ENCODE assay signal across 7 mouse cellular contexts in genomic region chr11:117878892-117879291, GRCm38 (mm10). TPM values are rescaled to one million over a fixed set of nuclear protein-coding genes. Genes with fewer than 3 reads are reported as not detected.
DNase-seq lines count a peak whose midpoint lies in the region; ATAC-seq and TF ChIP-seq lines count a peak whose summit lies in the region.

No protein-coding gene starts in this region.

- no peak overlapping the region; the same call in 1 of the 2 replicates for H3K9ac ChIP-seq in lung, embryonic 14.5 days
- H3K9ac ChIP-seq in embryonic facial prominence, embryonic 11.5 days (replicated peaks; ENCODE audit: low read length) = no peak overlapping the region
- H3K9ac ChIP-seq in hindbrain, embryonic 16.5 days (ENCODE audit: low read depth, low read length) = peak overlapping the region; percentile 37

- WGBS in lung, embryonic 14.5 days = 31% methylated on average over 8 of the region's 8 CpGs
- WGBS in embryonic facial prominence, embryonic 11.5 days = 14% methylated on average over 8 of the region's 8 CpGs
- WGBS in hindbrain, embryonic 16.5 days = 12% methylated on average over 8 of the region's 8 CpGs

- H3K27ac ChIP-seq in lung, embryonic 14.5 days (ENCODE audit: low read depth) = peak overlapping the region; percentile 21; the same call in 1 of the 2 replicates
- no peak overlapping the region for H3K27ac ChIP-seq in embryonic facial prominence, embryonic 11.5 days (replicated peaks; ENCODE audit: low read depth, low read length)
- H3K27ac ChIP-seq in hindbrain, embryonic 16.5 days (ENCODE audit: low read depth, low read length) = peak overlapping the region; percentile 41

- H3K36me3 ChIP-seq in lung, embryonic 14.5 days (ENCODE audit: insufficient read depth) = no peaks in the 10 kb centered on the region
- no peaks in the 10 kb centered on the region for H3K36me3 ChIP-seq in embryonic facial prominence, embryonic 11.5 days (replicated peaks; ENCODE audit: control insufficient read depth, insufficient read depth, low read depth, low read length)
- no peaks in the 10 kb centered on the region for H3K36me3 ChIP-seq in hindbrain, embryonic 16.5 days (ENCODE audit: control insufficient read depth, insufficient read depth, low read length)

- no peak for ATAC-seq in lung, embryonic 14.5 days (ENCODE audit: insufficient read depth)
- no peak for ATAC-seq in embryonic facial prominence, embryonic 11.5 days (replicated peaks; ENCODE audit: insufficient number of reproducible peaks, low FRiP score, low TSS enrichment, low read depth)
- 0 out of 2 replicates have a peak, but pooled peaks have one; percentile 8 for ATAC-seq in hindbrain, embryonic 16.5 days
- ATAC-seq in monocyte, adult 5-6 weeks (replicated peaks; ENCODE audit: insufficient number of reproducible peaks, low FRiP score, low TSS enrichment, poor library complexity, severe bottlenecking) = peak; percentile 34; the same call in 1 of the 2 replicates

- no peaks in the 10 kb centered on the region for H3K27me3 ChIP-seq in lung, embryonic 14.5 days (ENCODE audit: insufficient read depth, low read length)
- no peaks in the 10 kb centered on the region; the same call in 1 of the 2 replicates for H3K27me3 ChIP-seq in embryonic facial prominence, embryonic 11.5 days (ENCODE audit: control insufficient read depth, insufficient read depth, low read length)
- no peaks in the 10 kb centered on the region for H3K27me3 ChIP-seq in hindbrain, embryonic 16.5 days (replicated peaks; ENCODE audit: control insufficient read depth, insufficient read depth, low read length)

- no peak for TF ChIP-seq CTCF in lung, embryonic 14.5 days (IDR thresholded peaks at IDR 0.05; ENCODE audit: low read depth)

- DNase-seq in lung, embryonic 14.5 days = peak; percentile 17
- DNase-seq in lung, postnatal 36 days = no peak
- peak; percentile 18 for DNase-seq in embryonic facial prominence, embryonic 11.5 days (ENCODE audit: low spot score)
- no peak for DNase-seq in adrenal gland, adult 18-20 months (ENCODE audit: low spot score in 2 of 2)
- DNase-seq in cerebellum, adult 9-11 months = no peak

- no peak overlapping the region for H3K4me3 ChIP-seq in lung, embryonic 14.5 days (ENCODE audit: low read depth, low read length)
- H3K4me3 ChIP-seq in embryonic facial prominence, embryonic 11.5 days (ENCODE audit: low read depth, low read length) = no peak overlapping the region
- H3K4me3 ChIP-seq in hindbrain, embryonic 16.5 days (ENCODE audit: low read length) = no peak overlapping the region

- peaks cover 27% of the 10 kb centered on the region for H3K4me1 ChIP-seq in lung, embryonic 14.5 days (ENCODE audit: insufficient read depth)
- H3K4me1 ChIP-seq in embryonic facial prominence, embryonic 11.5 days (ENCODE audit: control insufficient read depth, insufficient read depth, low read length) = peaks cover 8% of the 10 kb centered on the region; the same call in 1 of the 2 replicates
- H3K4me1 ChIP-seq in hindbrain, embryonic 16.5 days (ENCODE audit: control insufficient read depth, insufficient read depth, low read depth, low read length) = peaks cover 24% of the 10 kb centered on the region

- H3K9me3 ChIP-seq in lung, embryonic 14.5 days (ENCODE audit: low read depth, low read length) = no peaks in the 10 kb centered on the region
- no peaks in the 10 kb centered on the region for H3K9me3 ChIP-seq in embryonic facial prominence, embryonic 11.5 days (replicated peaks; ENCODE audit: control insufficient read depth, low read length)
- no peaks in the 10 kb centered on the region for H3K9me3 ChIP-seq in hindbrain, embryonic 16.5 days (ENCODE audit: control insufficient read depth, low read length)

- H3K4me2 ChIP-seq in lung, embryonic 14.5 days = peak overlapping the region; percentile 29
- peak overlapping the region; percentile 4; the same call in 1 of the 2 replicates for H3K4me2 ChIP-seq in embryonic facial prominence, embryonic 11.5 days (ENCODE audit: low read depth, low read length)
- H3K4me2 ChIP-seq in hindbrain, embryonic 16.5 days (ENCODE audit: low read length) = peak overlapping the region; percentile 14

RNA-seq across cellular contexts. Expression of gene Tha1, which starts 5.6 kb away (rescaled TPM):
- 3.4 and 3.7 TPM in 2 replicates for polyA plus RNA-seq in lung, embryonic 14.5 days (2014; fragmentation: Nextera tagmentation; extraction: Ambion mirVana)
- 1.9 and 2.1 TPM in 2 replicates for polyA plus RNA-seq in embryonic facial prominence, embryonic 11.5 days (2014; fragmentation: Nextera tagmentation; extraction: Ambion mirVana)
- polyA plus RNA-seq in hindbrain, embryonic 16.5 days (2015; fragmentation: Nextera tagmentation; extraction: Ambion mirVana) = 4.5 and 5.5 TPM in 2 replicates
- 1.6 to 6.4 TPM (median 1.9 TPM) in 3 replicates for total RNA-seq in monocyte, adult 5-6 weeks (2017)
- total RNA-seq in adrenal gland, adult 18-20 months (2021) = 10 to 100 TPM in 1 of 2 experiments, 1 to 10 TPM in 1; 9.4 to 13.0 TPM

RNA-seq across cellular contexts. Expression of gene Tmem235, which starts 18.3 kb away (rescaled TPM):
- not detected in 2 replicates for polyA plus RNA-seq in lung, embryonic 14.5 days (2014; fragmentation: Nextera tagmentation; extraction: Ambion mirVana)
- polyA plus RNA-seq in embryonic facial prominence, embryonic 11.5 days (2014; fragmentation: Nextera tagmentation; extraction: Ambion mirVana) = not detected in 2 replicates
- 0.08 TPM in 1 of 2 replicates, not detected in the other for polyA plus RNA-seq in hindbrain, embryonic 16.5 days (2015; fragmentation: Nextera tagmentation; extraction: Ambion mirVana)
- not detected in 3 replicates for total RNA-seq in monocyte, adult 5-6 weeks (2017)
- total RNA-seq in adrenal gland, adult 18-20 months (2021) = not detected

RNA-seq across cellular contexts. Expression of gene Birc5, which starts 29.8 kb away (rescaled TPM):
- polyA plus RNA-seq in lung, embryonic 14.5 days (2014; fragmentation: Nextera tagmentation; extraction: Ambion mirVana) = 395 and 399 TPM in 2 replicates
- 416 and 441 TPM in 2 replicates for polyA plus RNA-seq in embryonic facial prominence, embryonic 11.5 days (2014; fragmentation: Nextera tagmentation; extraction: Ambion mirVana)
- polyA plus RNA-seq in hindbrain, embryonic 16.5 days (2015; fragmentation: Nextera tagmentation; extraction: Ambion mirVana) = 37.9 and 42.9 TPM in 2 replicates
- 2.5 to 3.4 TPM (median 2.7 TPM) in 3 replicates for total RNA-seq in monocyte, adult 5-6 weeks (2017)
- total RNA-seq in adrenal gland, adult 18-20 months (2021) = 1 to 10 TPM in 1 of 2 experiments, under 1 TPM in 1; 0.61 to 1.2 TPM

RNA-seq across cellular contexts. Expression of gene Tk1, which starts 53.0 kb away (rescaled TPM):
- 144 and 158 TPM in 2 replicates for polyA plus RNA-seq in lung, embryonic 14.5 days (2014; fragmentation: Nextera tagmentation; extraction: Ambion mirVana)
- polyA plus RNA-seq in embryonic facial prominence, embryonic 11.5 days (2014; fragmentation: Nextera tagmentation; extraction: Ambion mirVana) = 127 and 132 TPM in 2 replicates
- polyA plus RNA-seq in hindbrain, embryonic 16.5 days (2015; fragmentation: Nextera tagmentation; extraction: Ambion mirVana) = 19.6 and 21.2 TPM in 2 replicates
- 2.4 to 5.5 TPM (median 3.0 TPM) in 3 replicates for total RNA-seq in monocyte, adult 5-6 weeks (2017)
- 1 to 10 TPM; 2.2 to 3.8 TPM for total RNA-seq in adrenal gland, adult 18-20 months (2021)

RNA-seq across cellular contexts. Expression of gene Afmid, which starts 53.2 kb away (rescaled TPM):
- 4.6 TPM in 2 replicates for polyA plus RNA-seq in lung, embryonic 14.5 days (2014; fragmentation: Nextera tagmentation; extraction: Ambion mirVana)
- 3.3 and 4.3 TPM in 2 replicates for polyA plus RNA-seq in embryonic facial prominence, embryonic 11.5 days (2014; fragmentation: Nextera tagmentation; extraction: Ambion mirVana)
- polyA plus RNA-seq in hindbrain, embryonic 16.5 days (2015; fragmentation: Nextera tagmentation; extraction: Ambion mirVana) = 7.0 and 8.5 TPM in 2 replicates
- total RNA-seq in monocyte, adult 5-6 weeks (2017) = 6.3 to 21.1 TPM (median 12.4 TPM) in 3 replicates
- total RNA-seq in adrenal gland, adult 18-20 months (2021) = 1 to 10 TPM; 4.7 to 6.1 TPM

Comparison
In these comparisons a context has a peak if more than half of its experiments do, and no peak if none do; other contexts are left out.
1. DNase-seq: peak in lung, embryonic 14.5 days (single experiment) and embryonic facial prominence, embryonic 11.5 days (single experiment); none in lung, postnatal 36 days (single experiment), adrenal gland, adult 18-20 months (0 of 2) and cerebellum, adult 9-11 months (single experiment).
2. ATAC-seq: peak in hindbrain, embryonic 16.5 days (single experiment) and monocyte, adult 5-6 weeks (single experiment); none in lung, embryonic 14.5 days (single experiment) and embryonic facial prominence, embryonic 11.5 days (single experiment).
3. Peak in every context shown above with its lines, with median percentiles within 50 percentile points of each other: H3K4me2 ChIP-seq.